ENCODE assay signal across 28 mouse cellular contexts in the genomic region with DNA sequence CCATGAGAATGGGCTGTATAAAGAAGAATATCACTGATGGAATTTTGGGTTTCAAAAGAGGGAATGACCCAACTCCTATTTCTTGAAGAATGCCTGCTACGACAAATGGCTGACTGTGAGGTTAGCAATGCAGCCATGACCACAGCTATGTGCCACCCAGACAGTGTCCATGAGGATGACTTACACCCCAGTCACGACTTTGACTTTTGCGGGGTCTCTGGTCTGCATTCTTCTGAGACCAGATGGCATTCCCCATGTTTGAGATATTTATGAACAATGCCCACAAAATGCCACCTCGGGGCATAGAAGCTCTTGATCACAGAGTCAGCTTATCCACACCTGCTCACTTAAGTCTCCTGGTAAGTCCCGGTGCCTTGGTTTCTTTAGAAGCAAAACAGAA. TPM values are rescaled to one million over a fixed set of nuclear protein-coding genes. Genes with fewer than 3 reads are reported as not detected.
DNase-seq lines count a peak whose midpoint lies in the region; ATAC-seq and TF ChIP-seq lines count a peak whose summit lies in the region.
"Had no signal": no experiment of that assay in that cellular context is flagged by ENCODE, and none has a peak within 500 bp of the region (broad histone marks: within the 10 kb centered on the region; RNA-seq: fewer than 3 reads in every experiment).

No protein-coding gene starts in this region.

- ATAC-seq in Patski = peak; percentile 74
- ATAC-seq: activated CD4-positive, CD25-positive, alpha-beta regulatory T cell, adult 4 months; forebrain, embryonic 14.5 days; inflammation-experienced regulatory T-cells, adult 6 months had no signal

- H3K36me3 ChIP-seq in C2C12 (ENCODE audit: control insufficient read depth, insufficient read depth) = no peaks in the 10 kb centered on the region
- H3K36me3 ChIP-seq in myocyte (ENCODE audit: control insufficient read depth, insufficient read depth) = no peaks in the 10 kb centered on the region
- H3K36me3 ChIP-seq: embryonic facial prominence, embryonic 10.5 days; embryonic facial prominence, embryonic 13.5 days; heart, embryonic 12.5 days; heart, embryonic 15.5 days had no signal

- H3ac ChIP-seq in C2C12 (ENCODE audit: control insufficient read depth, insufficient read length, low read depth) (no peak overlapping the region), myocyte (ENCODE audit: control insufficient read depth, insufficient read length) (no peak overlapping the region)

- H3K4me3 ChIP-seq in C2C12 (ENCODE audit: insufficient read depth, poor library complexity, severe bottlenecking) = no peak overlapping the region
- H3K4me3 ChIP-seq in myocyte = no peak overlapping the region
- H3K4me3 ChIP-seq: embryonic facial prominence, embryonic 10.5 days; embryonic facial prominence, embryonic 13.5 days; gastrocnemius, adult 2 months; heart, embryonic 12.5 days; heart, embryonic 15.5 days had no signal

- in situ Hi-C loops in Patski (cut with MboI; ENCODE audit: low pct_unique_long_range_greater_than_20kb) = no loop called here

- no peak for TF ChIP-seq CTCF in C2C12 (IDR thresholded peaks at IDR 0.05; ENCODE audit: control insufficient read depth, insufficient read depth, insufficient read length)
- no peak for TF ChIP-seq CTCF in Patski (IDR thresholded peaks at IDR 0.05)

- CTCF ChIA-PET in Patski (lab: Charles Lee) = interaction anchor here (0.7 kb wide), 1 partner anchor 130 kb away, joined by 3 read pairs; no protein-coding TSS in a partner anchor

- TF ChIP-seq POLR2A in myocyte (IDR thresholded peaks at IDR 0.05; ENCODE audit: insufficient read length, low read depth) = no peak

- intact Hi-C loops in heart, postnatal 36 days (cut with DNase I) = no loop called here

- DNase-seq in heart, adult 11 months = peak; percentile 80
- no peak for DNase-seq in heart, postnatal 36 days
- DNase-seq in Patski (ENCODE audit: low read depth, low spot score) = peak; percentile 83
- DNase-seq in ovary, adult 18-20 months (ENCODE audit: low spot score) = no peak
- no peak for DNase-seq in lung, postnatal 10 days
- DNase-seq in cerebellum, adult 9-10 months = no peak
- DNase-seq: adrenal gland, adult 8-10 months; adrenal gland, postnatal 25 days; cerebellum, adult 11-12 months; cerebellum, adult 9-11 months; cerebellum, postnatal 36 days; embryo, embryonic 11 days; gastrocnemius, adult 2 months; gastrocnemius, postnatal 14 days; heart, adult 18-20 months; heart, postnatal 10 days; heart, postnatal 4 days; kidney, adult 11 months had no signal

- H3K27me3 ChIP-seq in C2C12 (ENCODE audit: control insufficient read depth, insufficient read depth, insufficient read length) (no peaks in the 10 kb centered on the region), Patski (no peaks in the 10 kb centered on the region), myocyte (ENCODE audit: control insufficient read depth, insufficient read depth, insufficient read length) (no peaks in the 10 kb centered on the region)
- H3K27me3 ChIP-seq: embryonic facial prominence, embryonic 13.5 days; heart, embryonic 12.5 days; heart, embryonic 15.5 days had no signal

- H3K79me2 ChIP-seq in C2C12 (ENCODE audit: control insufficient read depth, insufficient read depth) (no peaks in the 10 kb centered on the region), myocyte (ENCODE audit: control insufficient read depth, insufficient read depth) (no peaks in the 10 kb centered on the region)

- H3K79me3 ChIP-seq in C2C12 (ENCODE audit: low read depth) = no peaks in the 10 kb centered on the region

- H3K4me2 ChIP-seq in myocyte (ENCODE audit: low read depth) = peak overlapping the region; percentile 74
- H3K4me2 ChIP-seq: embryonic facial prominence, embryonic 13.5 days; heart, embryonic 12.5 days; heart, embryonic 15.5 days; hindbrain, embryonic 14.5 days had no signal

- POLR2A ChIA-PET in Patski (lab: Charles Lee) = no interaction called here

TF ChIP-seq in C2C12, 6 proteins besides CTCF, POLR2A, EP300 and RAD21:
- TF ChIP-seq CEBPB (IDR thresholded peaks at IDR 0.05; ENCODE audit: low read depth) = peak; percentile 86
- TF ChIP-seq MYOD1 (IDR thresholded peaks at IDR 0.05; ENCODE audit: control insufficient read depth, insufficient read length, low read depth) = peak; percentile 87
- TF ChIP-seq MAX (IDR thresholded peaks at IDR 0.05) = peak; percentile 80
- TF ChIP-seq USF1 (IDR thresholded peaks at IDR 0.05; ENCODE audit: low read depth) = no peak
- TF ChIP-seq FOSL1 (IDR thresholded peaks at IDR 0.05; ENCODE audit: insufficient read depth, low read length, poor library complexity, severe bottlenecking) = peak; percentile 100

TF ChIP-seq in myocyte, 11 proteins besides CTCF, POLR2A, EP300 and RAD21:
- TF ChIP-seq MYOD1 (IDR thresholded peaks at IDR 0.05; ENCODE audit: control insufficient read depth in 1 of 3, insufficient read length in 2 of 3, low read depth in 2 of 3) (peak in 2 of 3 experiments; percentile 15 to 68), SRF (IDR thresholded peaks at IDR 0.05; ENCODE audit: control insufficient read depth, insufficient read length, low read depth) (peak; percentile 16), POLR2AphosphoS2 (IDR thresholded peaks at IDR 0.05; ENCODE audit: insufficient read length, low read depth) (no peak), MAX (IDR thresholded peaks at IDR 0.05; ENCODE audit: low read depth) (no peak), E2F4 (IDR thresholded peaks at IDR 0.05; ENCODE audit: insufficient read depth) (no peak), USF1 (IDR thresholded peaks at IDR 0.05; ENCODE audit: low read depth) (no peak), TCF3 (IDR thresholded peaks at IDR 0.05; ENCODE audit: insufficient read length, low read depth) (peak; percentile 82), REST (IDR thresholded peaks at IDR 0.05; ENCODE audit: insufficient read depth, insufficient read length) (no peak), TCF12 (IDR thresholded peaks at IDR 0.05; ENCODE audit: insufficient read depth, poor library complexity, severe bottlenecking) (peak; percentile 75), CEBPB (IDR thresholded peaks at IDR 0.05; ENCODE audit: insufficient read depth, poor library complexity, severe bottlenecking) (peak; percentile 60), MYOG (IDR thresholded peaks at IDR 0.05; ENCODE audit: control insufficient read depth in 1 of 3, insufficient read depth in 1 of 3, insufficient read length in 2 of 3, low read depth in 2 of 3) (peak in 2 of 3 experiments; percentile 66 to 84)

RNA-seq across cellular contexts. Expression of a gene that starts 52.2 kb away (rescaled TPM):
- under 1 TPM; 0.49 to 0.67 TPM for total RNA-seq in heart, postnatal 36 days (2021)
- polyA plus RNA-seq in C2C12 (2012; fragmentation: generic; extraction: Trizol) (4.2 TPM), Patski (2021) (8.1 TPM), myocyte (2012; fragmentation: generic; extraction: Trizol) (2.8 TPM)
- total RNA-seq: adrenal gland, postnatal 25 days had no signal
- polyA plus RNA-seq: activated CD4-positive, CD25-positive, alpha-beta regulatory T cell, adult 4 months; inflammation-experienced regulatory T-cells, adult 6 months had no signal

Comparison
In these comparisons a context has a peak if more than half of its experiments do, and no peak if none do; other contexts are left out.
1. DNase-seq: peak in heart, adult 11 months (single experiment) and Patski (single experiment); none in heart, postnatal 36 days (0 of 2), ovary, adult 18-20 months (single experiment), lung, postnatal 10 days (single experiment) and cerebellum, adult 9-10 months (single experiment).